Mouse (Mus musculus) liver, embryonic 11.5 days (tissue): ENCODE results near the gene Sp100. TPM values are rescaled to one million over a fixed set of nuclear protein-coding genes. Genes with fewer than 3 reads are reported as not detected.

Experiments used
- ATAC-seq: fragments of 200-750 bp; cut with Nextera tagmentation; replicated peaks from 2 replicates; pipeline ENCODE4 v1.8.0; 2017; ENCODE audit warnings: moderate number of reproducible peaks, mild to moderate bottlenecking, moderate TSS enrichment, moderate library complexity; ENCODE audit not compliant: low FRiP score
- DNase-seq: peaks from one replicate; pipeline ENCODE4 v3.0.0-alpha.2; 2017; ENCODE audit warnings: low spot score
- H3K27ac ChIP-seq: fragments of 300-500 bp; sonication (generic); 2 replicates; pipeline ENCODE4 v1.5.1; 2014; ENCODE audit warnings: mild to moderate bottlenecking, low read depth, low read length, control low read depth
- H3K27me3 ChIP-seq: fragments of 300-500 bp; sonication (generic); replicated peaks from 2 replicates; pipeline ENCODE4 v1.6.1; 2014; ENCODE audit warnings: low read length, mixed read lengths; ENCODE audit not compliant: control insufficient read depth, insufficient read depth
- H3K36me3 ChIP-seq: fragments of 300-500 bp; sonication (generic); 2 replicates; pipeline ENCODE4 v1.6.1; 2014; ENCODE audit warnings: mild to moderate bottlenecking, low read length, moderate library complexity, mixed read lengths; ENCODE audit not compliant: control insufficient read depth, insufficient read depth
- H3K4me1 ChIP-seq: fragments of 300-500 bp; sonication (generic); replicated peaks from 2 replicates; pipeline ENCODE4 v1.6.1; 2014; ENCODE audit warnings: low read length, mixed read lengths; ENCODE audit not compliant: control insufficient read depth, insufficient read depth
- H3K4me2 ChIP-seq: fragments of 300-500 bp; sonication (generic); 2 replicates; pipeline ENCODE4 v1.6.1; 2014; ENCODE audit warnings: mild to moderate bottlenecking, control low read depth, moderate library complexity
- H3K4me3 ChIP-seq: fragments of 300-500 bp; sonication (generic); 2 replicates; pipeline ENCODE4 v1.5.1; 2014; ENCODE audit warnings: low read depth, low read length, control low read depth
- H3K9ac ChIP-seq: fragments of 300-500 bp; sonication (generic); 2 replicates; pipeline ENCODE4 v1.6.1; 2014; ENCODE audit warnings: low read depth, low read length, control low read depth
- H3K9me3 ChIP-seq: fragments of 300-500 bp; sonication (generic); 2 replicates; pipeline ENCODE4 v1.6.1; 2016; ENCODE audit warnings: low read length, inconsistent platforms, mixed read lengths; ENCODE audit not compliant: control insufficient read depth
- WGBS: fragments of 180-500 bp; shearing (Covaris S2); extraction: QIAGEN DNeasy Blood & Tissue Kit; methylation state at CpG from one replicate; pipeline ENCODE4 v1.1.7; 2014; 5-methylcytosine and 5-hydroxymethylcytosine counted together
- polyA plus RNA-seq: library from polyadenylated mRNA; unstranded; fragments of >200 nt; fragmentation: Nextera tagmentation; extraction: Ambion mirVana; gene quantifications from 2 replicates; pipeline ENCODE4 v1.2.1, GENCODE M21; 2014

The Sp100 gene
- polyA plus RNA-seq, 1 experiment from 2014 or later = 1.6 TPM

DNA sequence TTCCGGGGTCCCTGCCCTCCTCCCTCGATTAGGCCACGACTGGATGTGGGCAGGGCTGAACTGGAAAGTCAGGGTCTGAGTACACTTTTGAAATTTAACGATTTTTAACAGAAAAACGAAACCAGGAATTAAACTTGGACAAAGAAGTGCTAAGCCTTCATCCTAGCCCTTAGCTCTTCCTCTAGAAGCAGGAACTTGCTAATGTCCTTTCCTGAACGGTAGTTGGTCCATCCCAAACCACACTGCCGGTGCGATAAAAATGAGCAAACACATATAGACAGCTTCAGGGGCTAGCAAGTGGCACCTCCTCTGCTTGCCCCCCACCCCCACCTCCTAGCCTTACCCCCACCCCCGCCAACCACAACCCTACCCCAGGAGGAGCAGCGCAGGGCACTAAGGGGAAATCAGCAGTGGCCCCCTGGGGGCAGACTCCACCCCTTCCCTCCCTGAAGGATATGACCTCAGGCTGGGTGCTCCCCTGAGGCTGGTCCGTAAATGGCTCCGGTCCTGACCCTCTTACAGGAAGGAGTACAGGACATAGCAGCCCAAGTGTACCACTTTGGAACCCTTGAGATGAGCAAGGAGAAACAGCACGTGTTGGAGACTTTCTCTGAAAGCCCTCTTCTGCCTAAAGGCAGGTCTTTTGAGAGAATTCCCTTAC, 85.8 kb downstream of the Sp100 start:
- Histone ChIP-seq H3K27ac (peak overlapping the region; percentile 54), H3K4me3 (peak overlapping the region; percentile 28), H3K4me1 (no peaks in the 10 kb centered on the region), H3K9me3 (no peaks in the 10 kb centered on the region), H3K27me3 (no peaks in the 10 kb centered on the region), H3K9ac (peak overlapping the region; percentile 47), H3K36me3 (no peaks in the 10 kb centered on the region), H3K4me2 (peak overlapping the region; percentile 53)
- 40% methylated on average over 13 of the region's 13 CpGs for WGBS
- peak; percentile 92 for ATAC-seq
- peak; percentile 59 for DNase-seq

DNA sequence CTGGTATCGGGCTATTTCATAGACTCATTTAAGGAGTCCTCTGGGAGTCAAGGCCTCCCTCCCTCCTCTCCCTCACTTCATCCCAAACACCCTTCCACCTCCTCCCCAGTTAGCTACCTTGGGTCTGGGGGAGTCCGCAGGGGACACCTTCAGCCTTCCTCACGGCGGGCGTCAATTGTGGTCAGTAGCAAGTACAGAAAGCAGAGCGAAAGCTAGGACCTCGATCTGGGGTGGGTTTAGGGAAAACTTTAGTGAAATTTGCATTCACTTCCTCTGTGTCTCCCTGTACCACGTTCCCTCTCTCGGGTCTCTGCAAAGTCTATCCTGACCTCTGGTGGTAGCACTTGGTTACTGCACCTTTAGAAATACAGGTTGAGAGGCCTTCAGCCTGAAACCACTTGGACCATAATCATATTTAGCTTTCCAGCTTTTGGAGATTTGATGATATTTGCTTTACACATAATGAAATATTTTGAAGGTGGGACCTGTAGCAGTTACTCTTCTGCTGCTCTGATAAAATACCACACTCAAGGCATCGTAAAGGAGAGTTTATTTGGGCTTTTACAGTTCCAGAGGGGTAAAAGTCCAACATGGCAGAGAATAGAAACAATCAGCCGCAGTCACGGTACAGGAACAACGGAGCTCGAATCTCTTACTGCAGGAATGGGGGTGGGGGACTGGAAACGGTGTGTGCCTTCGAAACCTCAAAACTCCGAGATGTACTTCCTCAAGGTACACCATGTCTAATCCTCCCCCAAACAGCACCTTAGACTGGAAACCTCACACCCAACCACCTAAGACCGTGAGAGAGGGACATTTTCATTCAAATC, 86.8 kb downstream of the Sp100 start:
- no peaks in the 10 kb centered on the region for H3K27me3 ChIP-seq
- WGBS = 32% methylated on average over 18 of the region's 18 CpGs
- H3K36me3 ChIP-seq = no peaks in the 10 kb centered on the region
- peak overlapping the region; percentile 53 for H3K4me2 ChIP-seq
- H3K4me3 ChIP-seq = peak overlapping the region; percentile 28
- peak; percentile 61 for DNase-seq
- peak overlapping the region; percentile 47 for H3K9ac ChIP-seq
- peak; percentile 62 for ATAC-seq
- peak overlapping the region; percentile 54 for H3K27ac ChIP-seq
- no peaks in the 10 kb centered on the region for H3K4me1 ChIP-seq
- H3K9me3 ChIP-seq = no peaks in the 10 kb centered on the region

DNA sequence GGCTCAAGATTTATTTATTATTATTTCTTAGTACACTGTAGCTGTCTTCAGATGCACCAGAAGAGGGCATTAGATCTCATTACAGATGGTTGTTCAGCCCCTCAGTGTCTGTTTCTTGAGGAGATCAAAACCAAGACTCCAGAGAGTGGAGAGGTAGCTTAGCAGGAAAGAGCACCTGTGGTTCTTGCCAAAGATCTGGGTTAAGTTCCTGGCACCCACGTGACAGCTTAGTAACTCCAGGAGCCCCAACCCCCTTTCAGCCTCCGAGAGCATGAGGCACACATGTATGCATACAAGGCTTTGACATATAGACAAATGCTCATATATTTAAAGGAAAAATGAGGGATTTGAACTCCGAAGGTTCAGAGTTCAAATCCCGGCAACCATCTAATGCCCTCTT, 89.2 kb downstream of the Sp100 start:
- no peaks in the 10 kb centered on the region for H3K9me3 ChIP-seq
- no peak overlapping the region for H3K4me2 ChIP-seq
- no peaks in the 10 kb centered on the region for H3K27me3 ChIP-seq
- no peak overlapping the region for H3K27ac ChIP-seq
- H3K4me3 ChIP-seq = no peak overlapping the region
- H3K4me1 ChIP-seq = no peaks in the 10 kb centered on the region
- no peaks in the 10 kb centered on the region for H3K36me3 ChIP-seq
- ATAC-seq = no peak
- WGBS = 86% methylated on average over 4 of the region's 4 CpGs
- no peak overlapping the region for H3K9ac ChIP-seq
- no peak for DNase-seq

DNA sequence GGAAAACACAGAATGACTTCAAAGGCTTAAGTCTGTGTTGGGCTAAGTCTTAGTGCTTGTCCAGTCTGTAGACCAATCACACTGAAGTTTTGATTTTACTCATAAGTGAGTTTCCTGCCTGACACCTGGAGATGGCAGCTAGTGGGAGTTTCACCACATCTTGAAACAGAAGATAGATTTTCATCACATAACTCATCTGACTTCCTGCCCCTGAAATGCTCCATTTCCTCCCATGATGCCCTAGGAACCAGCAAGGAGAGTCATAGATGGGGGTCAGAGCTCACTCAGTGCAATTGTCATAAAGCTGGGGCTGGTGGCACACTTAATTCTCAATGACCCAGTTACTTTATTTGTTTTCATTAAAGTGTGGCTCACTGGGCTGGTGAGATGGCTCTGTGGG, 90.0 kb downstream of the Sp100 start:
- no peak overlapping the region for H3K4me2 ChIP-seq

DNA sequence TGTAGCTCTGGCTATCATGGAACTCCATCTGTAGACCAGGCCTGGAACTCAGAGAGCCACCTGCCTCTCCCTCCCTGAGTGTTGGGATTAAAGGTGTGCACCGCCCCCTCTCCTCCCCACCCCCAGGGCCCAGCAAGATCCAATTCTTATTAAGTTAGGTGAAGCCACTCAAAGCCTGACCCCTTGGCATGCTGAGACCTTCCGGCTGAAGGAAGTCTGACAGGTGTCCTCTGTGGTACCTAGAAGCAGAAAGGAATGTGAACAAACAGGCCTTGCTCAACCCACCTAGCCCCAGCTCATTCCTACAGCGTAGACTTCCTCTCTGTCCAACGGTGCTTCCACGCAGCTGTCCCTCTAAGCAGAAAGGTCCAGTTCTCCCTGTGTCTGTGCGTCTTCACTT, 91.1 kb downstream of the Sp100 start:
- Histone ChIP-seq H3K27me3 (no peaks in the 10 kb centered on the region), H3K4me1 (no peaks in the 10 kb centered on the region), H3K27ac (no peak overlapping the region), H3K9me3 (no peaks in the 10 kb centered on the region), H3K9ac (no peak overlapping the region), H3K36me3 (no peaks in the 10 kb centered on the region), H3K4me2 (no peak overlapping the region), H3K4me3 (no peak overlapping the region)
- DNase-seq (no peak), ATAC-seq (no peak)
- WGBS = 83% methylated on average over 6 of the region's 6 CpGs

More for the DNA sequence above, 90.0 kb downstream of the Sp100 start:
- no peaks in the 10 kb centered on the region for H3K27me3 ChIP-seq
- no peak overlapping the region for H3K4me3 ChIP-seq
- H3K4me1 ChIP-seq = no peaks in the 10 kb centered on the region
- no peak overlapping the region for H3K9ac ChIP-seq
- no peaks in the 10 kb centered on the region for H3K9me3 ChIP-seq
- no peaks in the 10 kb centered on the region for H3K36me3 ChIP-seq
- ATAC-seq = no peak
- no peak for DNase-seq
- H3K27ac ChIP-seq = no peak overlapping the region

DNA sequence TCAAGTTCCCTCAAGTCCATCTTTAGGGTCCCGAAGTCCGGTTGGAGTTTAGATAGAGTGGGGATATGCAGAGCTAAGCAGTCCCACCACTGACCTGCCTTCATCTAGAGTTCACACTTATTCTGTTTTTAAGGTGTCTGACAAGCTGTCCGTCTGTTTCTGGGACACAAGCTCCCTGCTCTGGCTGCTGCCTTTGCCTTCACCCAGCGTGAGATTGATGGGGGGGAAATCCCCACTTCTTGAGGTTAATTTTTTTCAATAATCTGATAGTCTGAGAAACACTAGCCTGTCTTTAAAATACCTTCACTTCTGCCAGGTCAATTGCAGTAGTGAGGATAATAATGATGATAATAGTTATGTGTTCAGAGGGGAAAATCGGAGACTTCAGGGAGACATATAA, 92.5 kb downstream of the Sp100 start:
- H3K36me3 ChIP-seq = no peaks in the 10 kb centered on the region
- H3K9me3 ChIP-seq = no peaks in the 10 kb centered on the region
- H3K4me3 ChIP-seq = no peak overlapping the region
- no peak overlapping the region for H3K9ac ChIP-seq
- ATAC-seq (no peak), DNase-seq (no peak)
- 81% methylated on average over 5 of the region's 5 CpGs for WGBS
- H3K27me3 ChIP-seq = no peaks in the 10 kb centered on the region
- H3K4me1 ChIP-seq = no peaks in the 10 kb centered on the region
- no peak overlapping the region for H3K27ac ChIP-seq
- H3K4me2 ChIP-seq = no peak overlapping the region

DNA sequence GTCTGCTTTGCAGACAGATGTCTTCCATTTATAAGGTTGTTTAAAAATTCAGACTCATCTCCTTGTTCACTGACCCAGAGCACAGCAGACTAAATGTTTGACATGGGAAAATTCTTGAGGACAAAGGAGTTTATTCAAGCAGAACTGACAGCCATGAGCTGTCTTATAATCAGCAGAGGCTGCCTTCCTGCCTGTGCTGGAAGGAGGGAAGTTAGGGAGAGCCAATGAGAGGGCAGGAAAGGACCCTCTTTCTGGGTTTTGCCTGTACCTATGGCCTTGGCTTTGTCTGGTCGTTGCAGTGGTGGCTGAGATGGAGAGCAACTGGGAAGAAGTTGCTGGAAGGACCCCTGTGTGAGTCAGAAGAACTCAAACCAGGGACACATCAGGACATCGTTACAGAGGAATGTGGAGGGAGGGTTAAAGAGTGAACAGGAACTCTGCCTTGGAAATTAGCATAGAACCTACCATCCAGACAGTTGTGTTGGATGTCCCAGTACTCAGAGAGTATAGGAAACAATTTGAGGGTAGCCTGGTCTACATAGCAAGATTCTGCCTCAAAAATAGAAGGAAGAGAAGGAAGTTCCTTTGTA, 93.2 kb downstream of the Sp100 start:
- H3K4me1 ChIP-seq = no peaks in the 10 kb centered on the region; the same call in 1 of the 2 replicates
- H3K9me3 ChIP-seq = no peaks in the 10 kb centered on the region
- DNase-seq (no peak), ATAC-seq (no peak)
- H3K4me2 ChIP-seq = no peak overlapping the region
- H3K36me3 ChIP-seq = no peaks in the 10 kb centered on the region
- WGBS = 35% methylated on average over 2 of the region's 2 CpGs
- H3K27ac ChIP-seq = no peak overlapping the region
- no peak overlapping the region for H3K4me3 ChIP-seq
- no peaks in the 10 kb centered on the region for H3K27me3 ChIP-seq
- no peak overlapping the region for H3K9ac ChIP-seq

DNA sequence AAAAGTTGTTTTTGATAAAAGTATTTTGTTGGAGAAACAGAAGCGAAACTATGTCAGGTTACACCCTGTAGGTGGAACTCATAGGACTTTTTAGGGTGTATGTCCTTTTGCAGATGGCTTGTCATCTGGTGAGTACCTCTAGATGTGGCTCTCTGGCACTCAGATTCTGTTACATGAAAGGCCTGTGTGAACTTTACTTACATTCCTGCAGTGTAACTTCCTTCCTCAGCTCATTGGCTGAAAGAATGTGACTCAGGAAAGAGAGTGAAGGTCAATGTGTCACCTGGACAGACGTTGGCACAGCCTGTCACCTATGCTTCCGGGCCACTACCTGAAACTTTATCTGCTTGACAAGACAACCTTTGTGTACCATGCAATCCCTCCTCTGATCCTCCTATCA, 94.8 kb downstream of the Sp100 start:
- WGBS = 80% methylated on average over 3 of the region's 3 CpGs
- no peak for DNase-seq
- no peaks in the 10 kb centered on the region for H3K27me3 ChIP-seq
- ATAC-seq = no peak
- H3K4me2 ChIP-seq = no peak overlapping the region
- no peak overlapping the region for H3K4me3 ChIP-seq
- no peak overlapping the region for H3K9ac ChIP-seq
- H3K27ac ChIP-seq = no peak overlapping the region
- no peaks in the 10 kb centered on the region for H3K9me3 ChIP-seq
- H3K36me3 ChIP-seq = no peaks in the 10 kb centered on the region
- H3K4me1 ChIP-seq = no peaks in the 10 kb centered on the region; the same call in 1 of the 2 replicates
